Mouse (Mus musculus): ENCODE results near the gene Setd5.
A peak's percentile ranks its signal among the peaks of the same experiment; 100 is the strongest.

The Setd5 gene

DNA sequence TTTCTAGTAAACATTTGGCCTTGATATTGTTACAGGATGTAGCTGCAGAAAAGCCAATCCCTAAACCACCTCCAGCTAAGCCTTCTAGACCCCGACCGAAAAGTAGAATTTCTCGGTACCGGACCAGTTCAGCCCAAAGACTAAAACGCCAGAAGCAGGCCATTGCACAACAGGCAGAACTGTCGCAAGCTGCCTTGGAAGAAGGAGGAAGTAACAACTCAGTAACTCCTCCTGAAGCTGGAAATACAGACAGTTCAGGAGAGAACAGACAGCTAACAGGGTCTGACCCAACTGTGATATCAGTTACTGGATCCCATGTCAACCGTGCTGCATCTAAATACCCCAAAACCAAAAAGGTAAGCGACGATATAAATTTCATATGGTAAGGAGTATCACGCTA is 43.6 kb downstream of the Setd5 start:
- no peak for DNase-seq (ENCODE audit: extremely low spot score, low read depth, low spot score)

DNA sequence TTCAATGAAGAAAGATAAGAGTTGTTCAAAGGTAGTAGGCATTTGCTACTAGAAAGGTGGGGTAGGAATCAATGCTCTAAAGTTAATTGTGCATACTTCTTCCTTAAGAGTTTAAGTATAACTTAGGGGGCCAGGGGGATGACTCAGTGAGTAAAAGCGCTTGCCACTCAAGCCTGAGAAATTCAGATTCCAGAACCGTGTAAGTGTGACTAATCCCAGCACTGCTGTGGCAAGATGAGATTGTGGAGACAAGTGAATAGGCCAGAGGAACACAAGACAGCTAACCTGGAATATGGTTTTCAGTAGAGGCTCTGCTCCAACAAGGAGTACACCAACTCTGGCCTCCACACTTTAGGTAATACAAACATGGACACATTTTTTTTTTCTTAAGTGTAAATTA is 56.2 kb downstream of the Setd5 start:
- no peak for DNase-seq (ENCODE audit: extremely low spot score, low read depth, low spot score)

DNA sequence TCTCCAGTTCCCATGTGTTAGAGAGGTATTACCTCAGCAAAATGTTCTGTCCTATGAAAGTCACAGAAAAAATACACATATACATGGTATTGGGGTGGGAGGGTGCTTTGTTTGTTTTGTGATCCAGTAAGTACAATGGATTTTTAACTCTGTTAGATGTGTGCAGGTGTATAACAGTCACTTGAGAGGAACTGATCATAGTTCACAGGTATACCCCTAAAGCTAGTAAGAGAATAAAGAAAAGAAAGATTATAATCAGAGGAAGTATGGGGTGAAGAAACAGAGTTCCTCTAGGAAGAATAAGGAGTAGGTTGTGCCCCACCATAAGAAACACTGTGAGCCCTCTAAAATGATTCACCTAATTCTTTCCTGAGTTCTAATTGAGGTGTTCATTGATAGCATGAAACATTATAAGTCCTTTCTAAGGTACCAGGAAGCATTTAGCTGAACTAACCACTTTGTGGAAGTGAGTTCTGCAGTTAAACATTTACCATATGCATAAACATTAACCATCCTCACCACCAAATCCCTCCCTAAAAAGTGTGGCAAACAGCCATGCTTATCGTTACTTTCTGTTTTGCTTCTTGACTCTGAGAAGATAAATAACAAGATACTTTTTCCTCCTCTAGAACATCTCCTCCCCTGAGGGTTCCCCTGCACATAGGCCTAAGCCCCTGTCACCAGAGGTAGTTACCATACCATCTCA is 64.4 kb downstream of the Setd5 start:
- no peak for DNase-seq (ENCODE audit: extremely low spot score, low read depth, low spot score)

DNA sequence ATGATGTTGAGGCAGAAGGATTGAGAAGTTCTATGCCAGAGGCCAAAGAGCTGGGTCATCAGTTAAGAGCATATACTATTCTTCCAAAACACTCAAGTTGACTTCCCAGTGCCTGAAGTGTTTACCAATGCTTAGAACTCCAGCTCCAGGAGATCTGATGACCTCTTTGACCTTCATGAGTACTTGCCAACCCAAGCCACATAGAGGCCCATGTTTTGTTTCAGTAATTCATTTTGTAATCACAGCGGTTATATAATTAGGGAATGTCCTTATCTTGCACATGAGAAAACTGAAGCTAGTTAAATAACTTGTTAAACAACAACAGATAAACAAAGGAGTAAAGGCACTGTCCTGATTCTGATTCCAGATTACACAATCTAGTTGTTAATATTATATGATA is 67.6 kb downstream of the Setd5 start:
- no peak for DNase-seq (ENCODE audit: extremely low spot score, low read depth, low spot score)

DNA sequence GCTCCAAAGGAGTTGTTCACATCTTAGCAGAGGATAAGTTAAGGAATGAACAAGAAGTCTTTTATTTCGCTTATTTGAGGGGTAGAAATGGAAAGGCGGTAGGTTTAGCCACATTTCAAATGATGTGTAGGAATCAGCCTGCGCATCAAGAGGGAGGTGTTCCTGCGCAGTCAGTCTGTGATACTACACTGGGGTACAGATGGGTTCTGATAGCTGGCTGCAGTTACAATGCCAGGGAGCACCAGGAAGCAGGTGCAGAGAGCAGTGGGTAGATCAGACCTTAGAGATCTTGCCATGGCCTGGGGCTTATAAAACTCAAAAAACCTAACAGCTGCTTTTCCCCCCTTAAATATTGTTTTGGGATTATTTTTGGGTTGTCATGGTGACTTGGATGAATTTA is 68.1 kb downstream of the Setd5 start:
- no peak for DNase-seq (ENCODE audit: extremely low spot score, low read depth, low spot score)

DNA sequence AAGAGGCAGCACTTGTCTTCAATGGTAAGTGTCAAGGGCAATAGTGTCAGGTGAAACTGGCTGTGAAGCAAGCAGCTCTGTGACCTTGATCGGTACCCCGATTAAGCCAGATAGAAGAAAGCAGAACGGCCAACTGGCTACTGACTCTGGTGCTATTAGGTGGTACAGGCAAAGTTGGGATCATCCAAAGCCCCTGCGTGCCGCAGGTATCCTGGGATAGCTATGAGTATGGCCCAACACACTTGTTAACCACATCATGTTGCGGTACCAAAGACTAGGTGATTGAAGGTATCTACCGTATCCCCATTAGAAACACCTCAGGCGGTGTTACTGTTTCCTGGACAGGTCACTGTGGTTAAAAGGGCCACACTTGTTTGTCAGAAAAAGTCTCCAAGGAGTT is 76.9 kb downstream of the Setd5 start:
- DNase-seq (ENCODE audit: extremely low spot score, low read depth, low spot score): no peak

DNA sequence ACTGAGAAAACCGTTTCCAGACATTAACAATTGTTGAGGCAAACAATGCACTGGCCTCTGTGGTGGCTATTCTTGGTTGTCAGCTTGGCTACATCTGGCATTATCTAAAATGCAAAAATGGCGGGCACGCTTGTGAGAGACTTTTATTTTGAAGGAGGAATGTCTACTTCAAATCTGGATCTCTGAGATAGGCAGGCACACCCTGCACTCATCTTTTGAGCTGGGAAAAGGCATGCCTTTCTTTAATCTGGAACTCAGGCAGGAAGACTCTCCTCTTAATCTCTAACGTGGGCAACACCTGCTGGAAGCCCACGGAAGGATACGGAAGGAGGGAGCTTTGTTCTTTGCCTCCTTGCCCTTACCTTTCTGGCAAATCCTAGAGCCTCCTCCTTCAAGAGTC is 77.7 kb downstream of the Setd5 start:
- no peak for DNase-seq (ENCODE audit: extremely low spot score, low read depth, low spot score)

DNA sequence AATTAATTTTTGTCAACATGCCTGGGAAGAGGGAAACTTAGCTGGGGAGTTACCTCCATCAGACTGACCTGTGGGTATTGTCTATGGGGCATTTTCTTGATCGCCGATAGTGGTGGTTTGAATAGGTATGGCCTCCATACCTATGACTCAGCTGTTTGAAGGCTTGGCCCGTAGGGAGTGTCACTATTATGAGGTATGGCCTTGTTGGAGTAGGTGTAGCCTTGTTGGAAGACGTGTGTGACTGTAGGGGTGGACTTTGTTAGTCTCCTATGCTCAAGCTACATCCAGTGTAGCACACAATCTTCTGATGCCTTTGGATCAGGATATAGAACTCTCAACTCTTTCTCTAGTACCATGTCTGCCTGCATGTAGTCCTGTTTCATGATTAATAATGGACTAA is 78.9 kb downstream of the Setd5 start:
- DNase-seq (ENCODE audit: extremely low spot score, low read depth, low spot score): no peak

DNA sequence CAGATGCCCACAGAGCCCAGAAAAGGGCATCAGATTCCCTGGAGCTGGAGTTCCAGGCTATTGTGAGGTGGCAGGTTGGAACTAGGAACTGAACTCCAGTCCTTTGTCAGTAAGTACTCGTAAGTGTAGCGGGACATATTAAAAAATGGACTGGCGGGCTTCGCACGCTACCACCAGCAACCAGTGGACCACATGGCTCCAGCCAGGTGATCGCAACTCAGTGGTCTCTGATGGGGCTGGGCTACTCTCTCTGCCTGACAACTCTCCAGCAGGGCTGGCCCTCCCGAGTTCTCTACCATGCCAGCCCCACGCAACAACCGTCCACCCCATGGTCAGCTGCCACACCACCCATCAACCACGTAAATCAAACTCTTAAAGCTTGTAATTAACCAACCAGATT is 82.9 kb downstream of the Setd5 start:
- DNase-seq (ENCODE audit: extremely low spot score, low read depth, low spot score): no peak

DNA sequence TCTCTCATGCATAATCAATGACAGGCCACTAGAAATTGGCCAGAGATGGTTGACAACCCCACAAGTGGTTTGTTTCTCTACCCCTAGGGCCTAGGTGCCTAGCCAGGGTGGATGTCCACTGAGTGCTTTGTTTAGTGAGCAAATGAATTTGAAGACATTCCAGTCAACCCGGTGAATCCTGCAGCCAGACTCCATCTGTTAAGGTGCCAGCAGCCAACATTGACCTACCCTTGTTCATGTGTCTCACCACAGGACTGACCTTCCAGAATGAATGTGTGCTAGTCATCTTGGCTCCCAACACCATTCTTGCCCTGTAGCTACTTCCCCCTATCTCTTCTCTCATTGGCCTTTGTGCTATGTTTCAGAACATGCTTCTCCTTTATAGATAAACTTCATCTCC is 84.8 kb downstream of the Setd5 start:
- DNase-seq (ENCODE audit: extremely low spot score, low read depth, low spot score): no peak

DNA sequence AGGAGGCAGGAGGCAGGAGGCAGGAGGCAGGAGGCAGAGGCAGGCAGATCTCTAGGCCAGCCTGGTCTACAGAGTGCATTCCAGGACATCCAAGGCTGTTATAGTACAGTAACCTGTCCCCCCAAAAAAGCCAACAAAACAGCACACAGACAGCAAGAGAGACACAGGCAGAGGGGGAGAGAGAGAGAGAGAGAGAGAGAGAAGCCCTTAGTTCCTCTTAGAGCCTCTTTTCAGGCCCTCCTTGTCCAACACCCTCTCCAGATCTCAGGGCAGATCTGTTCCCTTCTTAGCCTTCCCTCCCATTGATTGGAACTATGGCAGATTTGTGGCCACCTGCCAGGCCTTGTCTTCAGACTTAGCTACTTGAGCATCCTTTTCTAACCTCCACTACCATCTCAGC is 86.3 kb downstream of the Setd5 start:
- DNase-seq (ENCODE audit: extremely low spot score, low read depth, low spot score): no peak

DNA sequence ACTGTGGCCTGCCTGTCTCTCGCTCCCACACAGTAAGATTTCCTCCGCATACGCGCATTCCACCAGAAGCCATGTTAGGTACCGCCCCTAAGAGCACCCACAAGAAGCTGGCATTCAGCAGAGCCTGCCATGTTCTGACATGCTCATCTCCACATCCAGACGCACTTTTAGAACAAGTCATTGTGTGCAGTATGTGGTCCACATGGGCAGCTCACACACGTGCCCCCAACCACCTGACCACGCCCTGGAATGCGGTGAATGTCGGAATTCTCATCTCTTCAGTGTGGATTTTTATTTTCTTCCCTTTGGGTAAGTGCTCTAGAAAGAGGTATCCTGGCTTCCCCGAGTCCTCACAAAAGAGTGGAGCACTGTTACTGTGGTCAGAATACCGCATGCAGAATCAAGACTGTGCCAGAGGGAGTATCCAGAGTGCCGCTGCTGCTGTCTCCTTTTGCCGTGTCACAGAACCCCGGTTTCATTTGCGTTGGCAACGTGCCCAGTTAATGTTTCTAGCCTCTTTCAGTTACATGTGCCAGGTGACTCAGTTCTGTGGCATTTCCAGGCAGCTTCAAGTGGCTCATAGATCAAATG is 89.6 kb downstream of the Setd5 start:
- no peak for DNase-seq (ENCODE audit: extremely low spot score, low read depth, low spot score)

DNA sequence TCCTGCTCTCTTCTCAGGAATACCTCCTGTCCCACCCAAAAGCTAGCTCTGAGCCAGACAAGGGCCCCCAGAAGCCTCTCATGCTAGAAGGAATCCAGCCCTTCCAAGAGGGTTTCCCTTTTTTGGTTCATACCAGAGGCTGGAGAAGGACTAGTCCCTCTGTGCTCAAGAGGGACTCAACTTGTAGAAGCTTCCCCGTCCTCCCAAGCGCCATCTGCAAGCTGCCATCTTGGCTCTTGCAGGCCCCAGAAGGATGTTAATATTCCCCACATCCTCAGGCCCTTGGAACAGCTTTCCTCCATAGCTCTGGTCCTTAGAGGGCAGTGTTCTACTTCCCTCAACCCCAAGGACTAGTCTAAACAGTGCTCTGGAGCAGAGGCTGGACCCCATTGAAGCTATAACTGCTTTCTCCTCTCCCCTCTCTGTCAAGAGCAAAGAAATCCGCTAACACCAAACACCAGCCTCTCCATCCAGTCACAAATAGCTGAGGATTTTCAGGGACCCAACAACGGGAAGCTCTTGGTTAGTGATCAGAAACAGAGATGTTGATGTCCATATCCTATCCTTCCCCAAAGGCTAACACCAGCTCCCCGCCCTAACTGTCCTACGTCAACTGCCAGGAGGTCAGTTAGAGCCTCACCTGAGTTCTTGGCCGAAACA is 91.3 kb downstream of the Setd5 start:
- no peak for DNase-seq (ENCODE audit: extremely low spot score, low read depth, low spot score)

DNA sequence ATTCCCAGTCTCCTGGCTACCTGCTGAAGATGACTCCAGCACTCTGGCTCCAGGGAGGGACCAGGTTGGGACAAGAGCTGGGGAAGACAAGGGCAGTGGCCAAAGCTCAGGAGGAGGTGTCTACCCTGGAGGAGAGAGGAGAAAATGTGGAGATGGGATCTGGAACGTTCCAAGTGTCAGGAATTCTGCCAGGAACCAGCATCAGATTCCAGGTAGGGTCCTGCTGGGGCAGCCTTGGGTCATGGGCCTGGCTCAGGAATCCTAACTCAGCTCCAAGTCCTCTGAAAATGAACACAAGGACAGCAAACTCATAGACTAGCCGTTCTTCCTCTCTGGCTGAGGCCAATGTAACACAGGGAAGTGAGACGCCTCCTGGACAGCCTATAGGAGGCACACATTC is 92.7 kb downstream of the Setd5 start:
- no peak for DNase-seq (ENCODE audit: extremely low spot score, low read depth, low spot score)

DNA sequence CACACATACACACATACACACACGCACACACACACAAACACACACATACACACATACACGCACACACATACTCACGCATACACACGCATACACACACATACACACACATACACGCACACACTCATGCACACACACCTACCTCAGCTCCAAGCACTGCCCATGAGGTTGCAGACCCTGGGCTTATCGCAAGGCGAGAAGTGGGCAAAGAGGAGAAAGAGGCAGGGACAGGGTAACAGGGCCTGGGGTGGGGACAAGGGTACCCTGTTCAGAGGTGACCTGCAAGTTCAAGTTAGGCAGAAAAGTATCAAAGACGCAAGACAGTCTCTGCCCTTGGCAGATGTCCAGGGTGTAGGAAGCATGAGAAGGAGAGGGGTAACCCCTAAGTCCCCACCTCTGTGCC is 93.5 kb downstream of the Setd5 start:
- no peak for DNase-seq (ENCODE audit: extremely low spot score, low read depth, low spot score)

DNA sequence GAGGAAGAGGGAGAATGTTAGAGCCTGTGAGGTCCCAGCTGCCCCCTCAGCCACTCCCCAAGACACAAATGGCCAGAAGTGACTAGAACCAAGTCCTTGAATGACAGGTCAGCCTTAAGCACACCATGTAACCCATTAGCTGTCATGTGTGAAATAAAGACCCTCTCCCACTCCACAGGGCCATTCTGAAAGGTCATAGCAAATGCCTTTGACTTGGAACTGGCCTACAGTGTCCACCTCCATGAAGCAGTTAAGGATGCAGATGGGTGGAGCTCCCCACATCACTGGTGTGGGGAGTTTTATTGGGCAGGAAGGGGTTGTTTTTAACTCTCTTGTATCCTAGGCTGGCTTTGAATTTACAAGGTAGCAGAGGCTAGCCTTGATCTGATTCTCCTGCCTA is 94.8 kb downstream of the Setd5 start:
- DNase-seq (ENCODE audit: extremely low spot score, low read depth, low spot score): no peak

DNA sequence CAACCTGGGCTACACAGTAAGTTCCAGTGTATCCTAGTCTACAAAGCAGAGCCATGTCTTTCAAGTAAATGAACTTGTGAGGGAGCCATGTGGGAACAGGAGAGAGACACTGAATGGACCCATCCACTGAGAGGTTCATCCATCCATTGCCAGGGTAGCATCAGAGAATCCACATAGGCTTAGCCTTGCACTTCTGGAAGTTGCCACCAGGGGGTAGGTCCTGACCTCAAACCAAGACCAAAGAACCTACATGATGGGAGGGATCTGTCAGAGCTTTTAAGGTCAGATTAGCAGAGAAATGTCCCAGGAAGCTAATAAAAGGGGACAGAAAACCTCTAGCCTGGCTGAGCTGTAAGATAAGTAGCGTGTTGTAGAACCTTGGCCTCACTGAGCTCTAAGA is 95.4 kb downstream of the Setd5 start:
- peak; percentile 28 for DNase-seq (ENCODE audit: extremely low spot score, low read depth, low spot score)

DNA sequence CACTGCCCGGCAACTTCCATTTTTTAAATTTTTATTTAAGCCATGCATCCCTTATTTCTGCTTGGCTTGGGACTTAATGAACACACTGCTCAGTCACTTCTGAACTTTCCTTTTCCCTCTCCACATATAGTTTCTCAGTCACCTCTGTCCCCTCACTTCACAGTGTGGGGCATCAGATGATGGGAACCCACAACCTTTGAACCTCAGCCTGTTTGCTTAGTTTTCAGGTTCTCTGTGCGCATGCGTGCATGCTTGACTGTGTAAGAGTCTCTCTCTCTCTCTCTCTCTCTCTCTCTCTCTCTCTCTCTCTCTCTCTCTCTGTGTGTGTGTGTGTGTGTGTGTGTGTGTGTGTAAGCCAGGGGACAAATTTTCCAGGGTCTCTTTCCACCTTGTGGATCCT is 98.3 kb downstream of the Setd5 start:
- no peak for DNase-seq (ENCODE audit: extremely low spot score, low read depth, low spot score)

DNA sequence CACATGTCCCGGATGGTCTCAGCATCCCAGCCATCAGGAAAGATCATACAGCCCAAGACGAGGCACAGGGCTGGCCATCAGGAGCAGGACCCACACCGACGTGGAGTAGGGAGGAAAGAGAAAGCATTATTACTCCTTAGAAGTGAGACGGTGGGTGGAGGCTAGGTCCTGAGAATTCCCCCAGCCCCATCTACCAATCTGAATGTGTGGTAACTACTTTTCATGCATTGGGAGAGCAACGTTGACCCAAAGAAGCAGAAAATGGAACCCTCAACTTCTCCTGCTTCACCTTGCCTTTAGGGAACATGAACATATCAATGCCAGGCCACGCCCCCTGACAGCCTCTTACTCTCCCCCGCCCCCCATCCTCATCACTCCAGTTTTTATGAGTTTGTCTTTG is 99.4 kb downstream of the Setd5 start:
- DNase-seq (ENCODE audit: extremely low spot score, low read depth, low spot score): no peak

DNA sequence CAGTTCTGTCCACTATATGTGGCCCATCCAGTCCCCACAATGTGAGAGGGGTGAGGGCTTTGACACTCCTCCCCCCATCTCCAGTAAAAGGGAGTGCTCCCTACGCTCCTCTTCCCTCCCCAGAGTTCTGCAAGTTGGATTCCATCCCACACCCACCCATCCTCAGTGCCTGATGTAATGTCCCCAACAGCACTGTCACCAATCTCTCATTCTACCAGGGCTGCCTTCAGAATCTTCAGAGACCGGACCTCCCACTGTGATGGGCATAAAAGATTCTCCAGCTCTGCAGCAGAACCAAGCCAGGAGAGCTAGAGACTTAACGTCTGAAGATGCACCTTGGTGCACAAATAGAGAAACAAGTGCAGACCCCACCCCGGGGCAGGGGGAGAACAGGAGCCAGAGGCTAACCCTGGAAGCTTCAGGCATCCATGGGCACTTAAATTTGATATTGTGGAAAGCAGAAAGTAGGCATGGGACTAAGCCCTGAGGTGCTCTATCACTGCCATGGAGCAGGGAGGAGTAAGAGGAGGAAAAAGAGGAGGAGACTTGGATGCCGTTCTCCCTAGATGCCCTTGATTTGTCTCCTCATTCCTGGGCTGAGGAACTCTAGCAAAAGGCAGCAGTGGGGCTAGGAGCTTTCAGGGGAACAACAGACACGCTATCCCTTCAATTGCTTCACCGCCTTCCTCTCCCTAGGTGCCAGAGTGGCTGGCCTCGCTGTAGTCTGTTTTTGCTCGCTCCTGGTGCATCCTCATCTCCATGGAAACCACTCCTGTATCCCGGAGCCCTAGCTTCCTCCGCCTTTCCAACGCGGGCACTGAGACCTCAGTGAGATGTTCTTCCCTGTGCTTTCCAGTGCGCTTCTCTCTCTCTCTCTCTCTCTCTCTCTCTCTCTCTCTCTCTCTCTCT is 101.4 kb downstream of the Setd5 start:
- no peak for DNase-seq (ENCODE audit: extremely low spot score, low read depth, low spot score)

DNA sequence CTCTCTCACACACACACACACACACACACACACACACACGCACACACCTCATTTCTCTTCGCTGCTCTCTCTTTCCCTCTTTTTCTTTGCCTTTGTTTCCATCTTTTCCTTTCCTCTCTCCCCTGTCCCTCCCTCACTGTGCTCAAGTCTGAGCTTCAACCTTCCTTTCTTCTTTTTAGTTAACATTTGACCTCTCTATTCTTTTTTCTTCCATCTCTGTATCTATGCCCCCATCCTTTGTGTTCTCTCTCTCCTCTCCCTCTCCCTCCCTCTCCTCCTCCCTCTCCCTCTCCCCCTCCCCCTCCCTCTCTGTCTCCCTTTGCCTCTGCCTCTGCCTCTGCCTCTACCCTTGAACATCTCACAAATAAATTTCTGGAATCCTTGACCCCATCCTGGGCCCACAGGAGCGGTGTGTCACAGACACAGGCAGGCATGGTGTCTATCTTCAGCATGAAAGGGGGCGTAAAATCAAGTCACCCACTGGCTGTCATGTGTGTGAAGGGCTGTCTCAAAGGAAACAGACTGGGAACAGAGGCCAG is 102.1 kb downstream of the Setd5 start:
- DNase-seq (ENCODE audit: extremely low spot score, low read depth, low spot score): no peak
